Mouse (Mus musculus) C2C12 (cell line): Measurements from ENCODE around the gene E030025P04Rik. TPM values are rescaled to one million over a fixed set of nuclear protein-coding genes. Genes with fewer than 3 reads are reported as not detected.

ENCODE experiments used
- H3K27me3 ChIP-seq: one replicate; pipeline ENCODE4 v1.6.1; 2011; ENCODE audit not compliant: control insufficient read depth, insufficient read depth, insufficient read length
- H3K36me3 ChIP-seq: one replicate; pipeline ENCODE4 v1.6.1; 2011; ENCODE audit not compliant: control insufficient read depth, insufficient read depth
- H3K4me3 ChIP-seq: one replicate; pipeline ENCODE4 v1.5.1; 2011; ENCODE audit warnings: mild to moderate bottlenecking, control low read depth; ENCODE audit not compliant: poor library complexity, insufficient read depth, severe bottlenecking
- H3K79me2 ChIP-seq: one replicate; pipeline ENCODE4 v1.6.1; 2011; ENCODE audit not compliant: control insufficient read depth, insufficient read depth
- H3K79me3 ChIP-seq: one replicate; pipeline ENCODE4 v1.6.1; 2011; ENCODE audit warnings: low read depth, control low read depth
- H3ac ChIP-seq: one replicate; pipeline ENCODE3; 2011; ENCODE audit warnings: low read depth; ENCODE audit not compliant: control insufficient read depth, insufficient read length
- CEBPB ChIP-seq: IDR thresholded peaks from one replicate; pipeline ENCODE4 v1.6.1; 2011; ENCODE audit warnings: low read depth, mild to moderate bottlenecking, control low read depth, moderate library complexity
- CTCF ChIP-seq: IDR thresholded peaks from one replicate; pipeline ENCODE4 v1.5.1; 2011; ENCODE audit not compliant: control insufficient read depth, insufficient read depth, insufficient read length
- FOSL1 ChIP-seq: IDR thresholded peaks from one replicate; pipeline ENCODE4 v1.8.0; 2011; ENCODE audit warnings: mild to moderate bottlenecking, low read length; ENCODE audit not compliant: poor library complexity, insufficient read depth, severe bottlenecking
- MAX ChIP-seq: IDR thresholded peaks from one replicate; pipeline ENCODE4 v1.6.1; 2011; ENCODE audit warnings: mild to moderate bottlenecking, control low read depth
- MYOD1 ChIP-seq: IDR thresholded peaks from one replicate; pipeline ENCODE4 v1.6.1; 2011; ENCODE audit warnings: low read depth; ENCODE audit not compliant: control insufficient read depth, insufficient read length
- MYOG ChIP-seq: IDR thresholded peaks from one replicate; pipeline ENCODE4 v1.6.1; 2011; ENCODE audit not compliant: control insufficient read depth, insufficient read length; ENCODE audit errors: extremely low read depth
- USF1 ChIP-seq: IDR thresholded peaks from one replicate; pipeline ENCODE4 v1.6.1; 2011; ENCODE audit warnings: low read depth, mild to moderate bottlenecking, control low read depth, moderate library complexity
- polyA plus RNA-seq: library from polyadenylated mRNA; unstranded; fragments of >200 nt; fragmentation: generic; extraction: Trizol; gene quantifications from one replicate; pipeline ENCODE4 v1.2.1, GENCODE M21; 2012; ENCODE audit warnings: missing spikeins

E030025P04Rik gene
- polyA plus RNA-seq, 1 experiment, result not detected

DNA sequence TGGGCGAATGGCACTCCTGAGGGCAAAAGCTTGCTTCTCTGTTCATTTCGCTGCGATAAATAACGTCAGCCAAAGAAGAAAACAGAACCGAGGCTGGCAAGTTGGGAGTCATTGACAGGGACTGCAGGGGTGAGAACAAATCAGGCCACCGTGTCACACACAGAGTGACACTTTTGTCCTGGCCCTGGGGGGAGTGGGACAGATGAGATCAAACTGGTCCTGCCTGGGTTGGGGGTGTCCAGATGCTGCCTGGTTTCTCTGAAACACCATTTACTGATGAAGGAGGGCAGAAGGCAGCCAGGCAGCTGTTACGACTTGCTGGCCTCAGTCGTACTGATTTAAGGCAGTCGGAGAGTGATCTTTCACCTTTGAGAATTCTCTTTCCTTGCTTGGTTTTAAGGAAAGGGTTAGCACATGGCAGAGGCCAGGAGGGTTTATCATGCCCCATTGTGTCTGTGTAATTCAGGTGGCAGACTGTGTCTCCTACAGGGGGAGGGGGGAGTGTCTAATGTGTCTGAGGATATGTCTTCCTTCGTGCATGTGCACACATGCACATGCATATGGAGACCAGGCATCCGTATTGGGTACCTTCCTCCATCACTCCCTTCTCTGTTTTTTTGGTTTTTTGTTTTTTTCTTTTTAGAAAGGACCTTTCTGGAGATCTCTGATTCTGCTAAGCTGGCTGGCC lies 36.5 kb downstream of the E030025P04Rik start:
- Histone ChIP-seq H3K79me3 (no peaks in the 10 kb centered on the region), H3ac (no peak overlapping the region), H3K4me3 (no peak overlapping the region), H3K36me3 (no peaks in the 10 kb centered on the region), H3K79me2 (no peaks in the 10 kb centered on the region), H3K27me3 (peaks cover 6% of the 10 kb centered on the region)
- TF ChIP-seq MYOD1, result no peak

DNA sequence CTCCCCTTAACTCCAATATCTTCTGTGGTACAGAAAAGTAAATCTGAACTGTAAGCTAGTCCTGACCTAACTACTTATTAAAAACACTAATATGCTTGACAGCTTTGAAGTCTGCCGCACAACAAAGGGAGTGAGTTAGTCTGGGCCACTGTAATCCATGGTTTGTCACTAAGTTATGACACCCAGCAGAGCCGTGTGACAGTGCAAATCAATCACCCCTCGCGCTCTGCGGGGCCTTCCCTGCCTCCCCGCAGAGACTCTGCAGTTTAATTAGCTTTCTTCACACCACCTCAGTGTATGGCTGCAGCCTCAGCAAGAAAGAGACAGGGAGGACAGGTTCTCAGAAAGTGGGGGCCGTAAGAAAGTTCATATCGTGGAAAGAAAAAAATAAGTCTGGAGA lies 37.4 kb downstream of the E030025P04Rik start:
- H3ac ChIP-seq, result no peak overlapping the region

DNA sequence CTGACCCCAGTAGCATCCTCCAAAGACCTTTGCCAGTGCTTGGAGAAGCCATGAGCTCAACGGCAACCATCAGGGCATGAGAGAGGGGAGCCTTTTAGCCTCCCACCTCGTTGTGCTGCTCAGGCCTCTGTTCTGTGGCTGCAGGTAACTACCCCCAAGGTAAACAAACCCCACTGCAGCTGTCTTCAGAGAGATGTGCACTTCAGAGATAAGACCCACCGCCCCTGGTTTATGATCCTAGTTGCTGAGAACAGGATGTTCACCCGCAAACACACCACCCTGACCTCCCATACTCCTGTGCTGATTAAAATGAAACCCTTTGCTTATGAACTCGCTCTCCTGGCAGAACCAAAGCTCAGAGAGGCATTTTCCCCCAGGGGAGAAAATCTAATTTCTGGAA lies 38.0 kb downstream of the E030025P04Rik start:
- TF ChIP-seq CEBPB (no peak), MYOD1 (no peak), CTCF (no peak)
- Histone ChIP-seq H3K36me3 (no peaks in the 10 kb centered on the region), H3K79me2 (no peaks in the 10 kb centered on the region), H3K27me3 (peaks cover 6% of the 10 kb centered on the region), H3ac (no peak overlapping the region), H3K4me3 (no peak overlapping the region), H3K79me3 (no peaks in the 10 kb centered on the region)

More for the DNA sequence above, 37.4 kb downstream of the E030025P04Rik start:
- Histone ChIP-seq H3K36me3 (no peaks in the 10 kb centered on the region), H3K27me3 (peaks cover 6% of the 10 kb centered on the region), H3K79me2 (no peaks in the 10 kb centered on the region), H3K79me3 (no peaks in the 10 kb centered on the region), H3K4me3 (no peak overlapping the region)
- TF ChIP-seq MYOD1 (no peak), CTCF (no peak), USF1 (no peak), MYOG (no peak), CEBPB (no peak), FOSL1 (no peak), MAX (no peak)

DNA sequence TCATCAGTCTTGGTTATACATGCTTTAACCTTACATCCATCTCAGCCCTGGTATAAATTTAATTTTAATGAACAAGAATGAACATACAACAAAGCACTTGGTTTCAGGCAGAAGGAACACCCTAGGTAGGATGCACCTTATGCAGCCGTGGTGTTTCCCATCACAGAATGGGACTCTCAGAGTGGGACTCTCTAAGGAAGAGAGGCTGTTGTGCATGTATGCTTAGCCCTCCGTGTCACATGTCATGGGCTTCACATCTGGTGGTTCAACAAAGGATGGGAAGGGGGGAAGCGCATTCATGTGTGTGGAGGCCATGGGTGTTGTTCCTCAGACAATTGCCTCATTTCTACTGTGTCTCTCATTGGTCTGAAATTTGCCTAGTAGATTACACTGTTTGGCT lies 40.8 kb downstream of the E030025P04Rik start:
- H3ac ChIP-seq, result no peak overlapping the region
- H3K79me2 ChIP-seq, result no peaks in the 10 kb centered on the region
- no peak overlapping the region for H3K4me3 ChIP-seq
- H3K27me3 ChIP-seq, result peaks cover 9% of the 10 kb centered on the region
- no peaks in the 10 kb centered on the region for H3K79me3 ChIP-seq
- no peaks in the 10 kb centered on the region for H3K36me3 ChIP-seq
- TF ChIP-seq USF1 (no peak), CTCF (no peak), MAX (no peak), MYOG (no peak), CEBPB (no peak), FOSL1 (no peak), MYOD1 (no peak)

DNA sequence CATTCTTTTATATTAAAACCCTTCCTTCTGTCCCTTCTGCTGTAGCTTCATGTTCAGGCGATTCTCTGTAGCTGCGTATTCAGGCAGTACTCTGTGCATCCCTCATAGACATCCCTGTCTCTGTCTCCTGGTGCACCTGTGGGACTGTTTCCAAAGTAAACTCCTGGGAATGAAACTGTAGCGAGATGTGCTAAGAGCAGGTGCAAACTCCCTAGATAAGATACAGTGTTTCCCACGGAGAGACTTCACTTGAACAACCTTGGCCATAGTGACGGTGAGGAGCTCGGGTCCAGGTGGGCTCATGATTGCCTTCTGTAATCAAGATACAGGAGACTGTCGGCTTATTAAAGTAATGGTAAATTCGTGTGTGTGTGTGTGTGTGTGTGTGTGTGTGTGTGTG lies 41.5 kb downstream of the E030025P04Rik start:
- H3K79me3 ChIP-seq, result no peaks in the 10 kb centered on the region
- no peak overlapping the region for H3K4me3 ChIP-seq
- H3ac ChIP-seq, result no peak overlapping the region
- H3K27me3 ChIP-seq, result peaks cover 4% of the 10 kb centered on the region
- H3K36me3 ChIP-seq, result no peaks in the 10 kb centered on the region
- no peak for TF ChIP-seq CTCF
- no peak for TF ChIP-seq CEBPB
- TF ChIP-seq FOSL1, result no peak
- TF ChIP-seq MYOD1, result no peak
- TF ChIP-seq MYOG, result no peak
- H3K79me2 ChIP-seq, result no peaks in the 10 kb centered on the region

DNA sequence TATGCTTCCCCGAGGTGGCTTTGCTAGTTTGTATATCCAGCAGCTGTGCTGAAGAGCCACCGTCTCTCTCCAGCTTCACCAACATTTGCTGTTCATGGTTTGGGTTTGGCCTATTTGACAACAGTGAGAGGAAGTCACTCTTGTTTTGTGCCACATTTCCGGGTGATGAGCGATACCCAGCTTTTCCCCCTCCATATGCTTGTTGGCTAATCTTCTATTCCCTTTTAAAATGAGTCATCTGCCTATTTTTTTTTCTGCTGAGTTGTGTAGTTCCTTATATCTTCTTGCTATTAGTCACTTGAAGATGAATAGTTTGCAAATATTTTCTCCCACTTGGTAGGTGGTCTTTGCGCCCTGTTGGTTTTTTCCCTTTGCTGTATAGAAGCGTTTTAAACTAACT lies 43.9 kb downstream of the E030025P04Rik start:
- H3K36me3 ChIP-seq, result no peaks in the 10 kb centered on the region
- peaks cover 3% of the 10 kb centered on the region for H3K27me3 ChIP-seq
- H3ac ChIP-seq, result no peak overlapping the region
- no peak for TF ChIP-seq CTCF
- TF ChIP-seq USF1, result no peak
- TF ChIP-seq MYOG, result no peak
- no peak for TF ChIP-seq FOSL1
- TF ChIP-seq CEBPB, result no peak
- no peak for TF ChIP-seq MAX
- TF ChIP-seq MYOD1, result no peak
- H3K79me2 ChIP-seq, result no peaks in the 10 kb centered on the region
- no peak overlapping the region for H3K4me3 ChIP-seq
- no peaks in the 10 kb centered on the region for H3K79me3 ChIP-seq
